ENCODE assay signal across 8 mouse cellular contexts in genomic region chr6:119479876-119480705, GRCm38 (mm10). TPM values are rescaled to one million over a fixed set of nuclear protein-coding genes. Genes with fewer than 3 reads are reported as not detected.
A peak's percentile ranks its signal among the peaks of the same experiment; 100 is the strongest.
DNase-seq lines count a peak whose midpoint lies in the region; ATAC-seq and TF ChIP-seq lines count a peak whose summit lies in the region.

No protein-coding gene starts in this region.

- no peaks in the 10 kb centered on the region for H3K9me3 ChIP-seq in ES-E14 (ENCODE audit: control insufficient read depth, insufficient read depth, low read depth, low read length)
- no peaks in the 10 kb centered on the region for H3K9me3 ChIP-seq in forebrain, embryonic 12.5 days
- no peaks in the 10 kb centered on the region for H3K9me3 ChIP-seq in lung, postnatal 0 days (ENCODE audit: low read length)

- peak; percentile 31 for ATAC-seq in forebrain, embryonic 12.5 days (ENCODE audit: low FRiP score)
- peak; percentile 18 for ATAC-seq in lung, postnatal 0 days

- no peaks in the 10 kb centered on the region for H3K27me3 ChIP-seq in forebrain, embryonic 12.5 days
- H3K27me3 ChIP-seq in lung, postnatal 0 days (replicated peaks; ENCODE audit: insufficient read depth, low read length), result no peaks in the 10 kb centered on the region

- peak overlapping the region; percentile 79 to 93 for H3K4me3 ChIP-seq in ES-E14 (ENCODE audit: insufficient read depth in 1 of 2, low read depth in 1 of 2, low read length in 2 of 2, poor library complexity in 1 of 2, severe bottlenecking in 1 of 2)
- H3K4me3 ChIP-seq in forebrain, embryonic 12.5 days (replicated peaks), result peak overlapping the region; percentile 88
- H3K4me3 ChIP-seq in layer of hippocampus, adult 2 months, result peak overlapping the region; percentile 83
- H3K4me3 ChIP-seq in lung, postnatal 0 days (ENCODE audit: low read depth, low read length), result peak overlapping the region; percentile 81

- no peak for TF ChIP-seq EP300 in lung, postnatal 0 days (IDR thresholded peaks at IDR 0.05)

- H3K4me2 ChIP-seq in forebrain, embryonic 12.5 days, result peak overlapping the region; percentile 99
- H3K4me2 ChIP-seq in lung, postnatal 0 days (replicated peaks; ENCODE audit: low read depth, low read length), result peak overlapping the region; percentile 97

- no peak for DNase-seq in ES-E14 (ENCODE audit: low read depth, low spot score)
- peak; percentile 49 for DNase-seq in c-Kit-positive CD71-positive TER-119-negative erythroid progenitor cells, embryonic 14.5 days (ENCODE audit: low read depth)
- DNase-seq in heart, postnatal 36 days, result peak; percentile 48 to 72
- no peak for DNase-seq in layer of hippocampus, adult 2 months (ENCODE audit: low spot score in 2 of 2)
- peak; percentile 76 for DNase-seq in lung, postnatal 0 days (ENCODE audit: low spot score)
- peak; percentile 69 for DNase-seq in ovary, postnatal 36 days (ENCODE audit: low spot score)
- peak; percentile 77 for DNase-seq in thymus, postnatal 25 days

- in situ Hi-C loops in ES-E14 (cut with MboI; ENCODE audit: low sequenced_read_pairs in 2 of 2, unreplicated experiment in 2 of 2), result loop anchor here (10.0 to 25.0 kb wide), 3 partner anchors 432 to 715 kb away; partner anchors contain the start of gene Rad52 (in 2 of the 2)

- intact Hi-C loops in heart, postnatal 36 days (cut with DNase I), result loop anchor here (5.0 kb wide), 2 partner anchors 367 to 557 kb away; partner anchors contain the start of genes Erc1 and Wnk1

- H3K4me1 ChIP-seq in ES-E14 (ENCODE audit: control insufficient read depth in 2 of 2, insufficient read depth in 2 of 2, low read length in 2 of 2, poor library complexity in 1 of 2), result peaks cover 2 to 5% of the 10 kb centered on the region in 2 experiments; a peak in 2 of 4 replicates
- peaks cover 45% of the 10 kb centered on the region for H3K4me1 ChIP-seq in forebrain, embryonic 12.5 days
- peaks cover 22% of the 10 kb centered on the region; the same call in 1 of the 2 replicates for H3K4me1 ChIP-seq in lung, postnatal 0 days (ENCODE audit: insufficient read depth, low read depth, low read length)

- under 1% methylated on average over 70 of the region's 70 CpGs for WGBS in forebrain, embryonic 12.5 days
- WGBS in lung, postnatal 0 days, result 3% methylated on average over 55 of the region's 70 CpGs

- no peak for TF ChIP-seq CTCF in layer of hippocampus, adult 2 months (conservative IDR thresholded peaks at IDR 0.05)
- TF ChIP-seq CTCF in lung, postnatal 0 days (IDR thresholded peaks at IDR 0.05), result peak; percentile 21

- peak overlapping the region; percentile 74; the same call in 1 of the 2 replicates for H3K27ac ChIP-seq in ES-E14 (ENCODE audit: insufficient read depth, low read depth, low read length, poor library complexity, severe bottlenecking)
- peak overlapping the region; percentile 99 for H3K27ac ChIP-seq in forebrain, embryonic 12.5 days
- H3K27ac ChIP-seq in layer of hippocampus, adult 2 months, result peak overlapping the region; percentile 98
- peak overlapping the region; percentile 99 for H3K27ac ChIP-seq in lung, postnatal 0 days (ENCODE audit: low read length)

- H3K36me3 ChIP-seq in ES-E14 (ENCODE audit: control insufficient read depth, insufficient read depth, low read length, poor library complexity, severe bottlenecking), result peaks cover 13% of the 10 kb centered on the region
- peaks cover 19% of the 10 kb centered on the region for H3K36me3 ChIP-seq in forebrain, embryonic 12.5 days (replicated peaks)
- H3K36me3 ChIP-seq in lung, postnatal 0 days (ENCODE audit: insufficient read depth, low read length), result no peaks in the 10 kb centered on the region

- H3K9ac ChIP-seq in ES-E14 (ENCODE audit: insufficient read depth, low read depth, low read length, poor library complexity, severe bottlenecking), result peak overlapping the region; percentile 97
- H3K9ac ChIP-seq in forebrain, embryonic 12.5 days, result peak overlapping the region; percentile 92
- H3K9ac ChIP-seq in lung, postnatal 0 days (replicated peaks; ENCODE audit: low read depth), result peak overlapping the region; percentile 72

TF ChIP-seq in ES-E14, 5 proteins besides CTCF, POLR2A, EP300 and RAD21:
- TF ChIP-seq MAFK (IDR thresholded peaks at IDR 0.05; ENCODE audit: insufficient read depth, low read depth, low read length), result no peak
- TF ChIP-seq ZNF384 (IDR thresholded peaks at IDR 0.05; ENCODE audit: low read depth, low read length), result no peak
- TF ChIP-seq CHD2 (IDR thresholded peaks at IDR 0.05; ENCODE audit: low read depth, low read length), result peak; percentile 65; the same call in 1 of the 2 replicates
- no peak for TF ChIP-seq ZC3H11A (IDR thresholded peaks at IDR 0.05; ENCODE audit: borderline replicate concordance, low read depth, low read length)
- TF ChIP-seq HCFC1 (IDR thresholded peaks at IDR 0.05; ENCODE audit: borderline replicate concordance, insufficient read depth, low read length), result no peak

RNA-seq across cellular contexts. Expression of gene Fbxl14, which starts 0.6 kb away (rescaled TPM):
- 44.1 and 47.9 TPM in 2 replicates for total RNA-seq in ES-E14 (2012; rRNA removed)
- polyA plus RNA-seq in forebrain, embryonic 12.5 days (2016; fragmentation: Nextera tagmentation; extraction: Ambion mirVana), result 5.1 and 5.2 TPM in 2 replicates
- total RNA-seq in heart, postnatal 36 days (2021), result 10 to 100 TPM; 14.1 to 16.5 TPM
- total RNA-seq in layer of hippocampus, adult 2 months (2021), result 10 to 100 TPM; 32.3 to 34.3 TPM
- 3.9 and 4.5 TPM in 2 replicates for polyA plus RNA-seq in lung, postnatal 0 days (2015; fragmentation: Nextera tagmentation; extraction: Ambion mirVana)

Comparison
In these comparisons a context has a peak if more than half of its experiments do, and no peak if none do; other contexts are left out.
1. DNase-seq: peak in c-Kit-positive CD71-positive TER-119-negative erythroid progenitor cells, embryonic 14.5 days (single experiment), heart, postnatal 36 days (2 of 2), lung, postnatal 0 days (single experiment), ovary, postnatal 36 days (single experiment) and thymus, postnatal 25 days (single experiment); none in ES-E14 (single experiment) and layer of hippocampus, adult 2 months (0 of 2).
2. Peak in every context shown above with its lines, with median percentiles within 50 percentile points of each other: H3K27ac ChIP-seq, H3K4me3 ChIP-seq and H3K9ac ChIP-seq.